Mouse (Mus musculus): Measurements from ENCODE around the gene Mrpl27. TPM values are rescaled to one million over a fixed set of nuclear protein-coding genes. Genes with fewer than 3 reads are reported as not detected.

Mrpl27 gene
- 12.9 TPM for polyA plus RNA-seq (2014; fragmentation: Illumina TruSeq; extraction: RNeasy Lipid Tissue Mini Kit (QIAGEN cat#74804))

DNA sequence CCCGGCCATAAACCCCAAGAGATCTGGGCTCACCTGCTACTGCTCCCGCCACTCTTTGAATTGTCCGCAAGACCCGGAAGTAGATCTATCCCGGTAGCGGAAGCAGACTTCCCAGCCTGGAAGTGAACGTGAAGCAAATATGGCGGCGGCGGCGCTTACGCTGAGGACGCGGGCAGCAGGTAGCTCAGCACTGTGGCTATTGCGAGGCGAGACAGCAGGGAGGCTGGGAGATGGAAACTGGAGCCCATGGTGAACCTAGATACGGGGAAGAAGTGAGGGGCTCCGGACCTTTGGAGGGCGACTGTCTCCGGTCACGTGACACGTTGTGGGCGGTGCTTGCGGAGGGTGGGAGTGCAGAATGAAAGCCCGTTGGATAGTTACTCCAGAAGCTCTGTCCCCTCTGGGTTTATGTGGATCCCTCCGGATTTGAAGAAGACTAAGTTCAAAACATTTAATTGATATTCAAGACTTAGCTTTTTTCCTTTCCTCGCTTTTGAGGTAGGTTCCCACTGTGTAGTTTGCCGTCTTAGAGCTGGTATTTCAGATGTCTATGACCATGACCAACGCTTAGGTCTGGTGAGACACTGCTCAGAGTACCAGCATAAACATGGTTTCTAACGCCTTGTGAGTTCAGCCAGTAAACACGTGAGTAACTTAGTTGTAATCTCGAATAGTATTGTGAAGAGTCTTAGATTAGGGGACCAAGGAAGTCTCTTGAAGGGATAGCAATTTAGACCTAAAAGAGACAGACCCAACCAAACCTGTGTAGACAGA lies at the start of gene Mrpl27, which contains the start of gene Eme1:
TSS of gene Mrpl27 (plus strand) at position 105 of the 774 bp plus-strand sequence.
TSS of gene Eme1 (minus strand) at position 302 of the 774 bp plus-strand sequence.

DNA sequence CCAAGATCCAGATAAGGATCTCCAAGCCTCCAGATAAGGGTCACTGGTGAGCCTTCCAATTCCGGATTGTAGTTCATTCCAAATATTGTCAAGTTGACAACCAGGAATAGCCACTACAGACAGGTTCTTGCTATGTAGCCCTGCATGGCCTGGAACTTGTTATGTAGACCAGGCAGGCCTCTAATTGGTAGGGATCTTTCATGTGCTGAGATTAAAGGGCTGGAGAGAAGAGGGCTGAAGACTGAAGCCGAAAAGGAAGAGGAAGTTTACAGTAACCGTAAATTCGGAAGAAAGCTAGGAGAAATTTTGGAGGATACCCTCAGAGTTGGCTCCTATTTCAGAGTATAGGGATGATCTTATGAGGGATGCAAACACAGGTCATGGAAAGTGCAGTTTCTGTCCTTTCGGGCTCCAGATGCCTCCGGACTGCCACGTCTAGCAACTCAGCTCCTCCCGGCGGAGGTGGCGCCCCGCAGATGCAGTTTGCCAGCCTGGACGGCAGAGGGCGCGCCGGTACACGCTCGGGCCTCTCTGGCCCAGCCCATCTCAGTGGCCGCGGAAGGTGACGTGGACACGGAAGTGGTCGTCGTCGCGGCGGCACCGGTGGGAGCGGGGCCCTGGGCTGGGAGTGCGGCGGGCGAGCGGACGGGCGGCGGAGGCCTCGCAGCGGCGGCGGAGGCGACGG lies 24.2 kb upstream of the Mrpl27 start, which contains the start of gene Lrrc59:
TSS of gene Lrrc59 (plus strand) at position 569 of the 685 bp plus-strand sequence.

DNA sequence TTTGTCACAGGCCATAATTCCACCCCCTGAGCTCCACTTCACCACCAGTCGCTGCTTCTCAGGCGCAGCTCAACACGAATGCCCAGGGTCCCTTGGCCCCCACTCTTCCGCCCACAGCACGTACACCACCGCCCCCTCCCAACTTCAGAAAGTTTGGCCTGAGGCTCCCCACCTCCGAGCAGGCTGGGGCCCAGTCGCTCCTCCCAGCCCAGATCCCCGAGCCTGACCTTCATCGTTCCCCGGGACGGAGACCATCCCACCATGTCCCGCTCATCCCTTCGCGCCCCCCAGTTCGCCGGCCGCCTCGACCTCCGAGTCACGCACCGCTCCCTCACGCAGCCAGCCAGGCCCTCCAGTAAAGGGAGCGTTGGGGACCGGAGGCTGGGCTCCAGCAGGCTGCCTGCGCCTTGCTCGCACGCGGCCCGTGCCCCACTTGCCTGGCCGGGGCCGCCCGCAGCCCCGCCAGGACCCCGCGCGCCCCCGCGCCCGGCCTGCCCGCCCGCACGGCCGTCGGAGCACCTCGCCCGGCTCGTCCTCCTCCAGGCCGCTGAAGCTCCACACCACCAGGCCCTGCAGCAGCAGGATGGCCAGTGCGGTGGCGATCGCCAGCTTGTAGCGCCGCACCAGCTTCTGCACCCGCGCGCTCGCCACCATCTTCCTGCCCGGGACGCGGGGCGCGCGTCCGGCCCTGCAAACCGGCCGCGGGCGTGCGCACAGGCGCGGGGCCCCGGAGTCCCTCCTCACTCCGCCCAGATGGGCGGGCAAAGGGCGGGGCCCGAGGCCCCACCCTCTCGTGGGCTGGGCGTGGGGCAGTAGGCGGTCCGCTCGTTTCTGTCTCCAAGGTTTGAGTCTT lies 23.4 kb downstream of the Mrpl27 start, which contains the start of gene Xylt2:
TSS of gene Xylt2 (minus strand) at position 762 of the 853 bp plus-strand sequence.

DNA sequence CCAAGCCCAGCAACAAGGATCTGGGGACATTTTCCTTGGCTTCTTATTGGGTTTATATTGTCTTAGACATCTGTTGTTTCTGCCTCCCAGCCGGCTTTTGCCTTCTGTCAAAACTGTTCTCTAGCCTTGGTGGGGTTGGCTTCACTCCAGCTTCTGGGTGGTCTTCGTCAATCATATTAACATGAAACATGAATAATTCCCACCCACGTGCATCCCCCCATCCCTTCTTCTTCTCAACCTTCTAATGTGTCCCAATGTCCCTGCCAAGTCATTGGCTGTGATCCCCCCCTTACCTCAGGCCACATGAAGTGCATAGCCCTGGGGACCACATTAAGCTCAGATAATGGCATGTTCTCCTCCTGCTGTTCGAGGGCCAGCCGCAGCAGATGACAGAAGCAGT lies 50.9 kb downstream of the Mrpl27 start, which contains the start of gene Gm11541:
TSS of gene Gm11541 (minus strand) at position 28 of the 400 bp plus-strand sequence.

Other genes with a start within 250 kb of the Mrpl27 start
- gene Cacna1g, start 179.6 kb upstream of the Mrpl27 start, polyA plus RNA-seq (2014; fragmentation: Illumina TruSeq; extraction: RNeasy Lipid Tissue Mini Kit (QIAGEN cat#74804)), result 0.09 TPM
- gene Spata20, start 167.6 kb upstream of the Mrpl27 start, polyA plus RNA-seq (2014; fragmentation: Illumina TruSeq; extraction: RNeasy Lipid Tissue Mini Kit (QIAGEN cat#74804)), result not detected
- 0.74 TPM for gene Epn3, start 153.8 kb upstream of the Mrpl27 start, polyA plus RNA-seq (2014; fragmentation: Illumina TruSeq; extraction: RNeasy Lipid Tissue Mini Kit (QIAGEN cat#74804))
- gene Mycbpap, start 132.0 kb upstream of the Mrpl27 start, polyA plus RNA-seq (2014; fragmentation: Illumina TruSeq; extraction: RNeasy Lipid Tissue Mini Kit (QIAGEN cat#74804)), result 0.37 TPM
- 9.4 TPM for gene Rsad1, start 104.5 kb upstream of the Mrpl27 start, polyA plus RNA-seq (2014; fragmentation: Illumina TruSeq; extraction: RNeasy Lipid Tissue Mini Kit (QIAGEN cat#74804))
- not detected for gene Chad, start 88.7 kb upstream of the Mrpl27 start, polyA plus RNA-seq (2014; fragmentation: Illumina TruSeq; extraction: RNeasy Lipid Tissue Mini Kit (QIAGEN cat#74804))
- gene Acsf2, start 51.9 kb upstream of the Mrpl27 start, polyA plus RNA-seq (2014; fragmentation: Illumina TruSeq; extraction: RNeasy Lipid Tissue Mini Kit (QIAGEN cat#74804)), result 38.4 TPM
- 79.2 TPM for gene Lrrc59, start 24.0 kb upstream of the Mrpl27 start, polyA plus RNA-seq (2014; fragmentation: Illumina TruSeq; extraction: RNeasy Lipid Tissue Mini Kit (QIAGEN cat#74804))
- 0.60 TPM for gene Eme1, start 197 bp downstream of the Mrpl27 start, polyA plus RNA-seq (2014; fragmentation: Illumina TruSeq; extraction: RNeasy Lipid Tissue Mini Kit (QIAGEN cat#74804))
- 0.34 TPM for gene Xylt2, start 23.7 kb downstream of the Mrpl27 start, polyA plus RNA-seq (2014; fragmentation: Illumina TruSeq; extraction: RNeasy Lipid Tissue Mini Kit (QIAGEN cat#74804))
- gene Gm11541, start 50.7 kb downstream of the Mrpl27 start, polyA plus RNA-seq (2014; fragmentation: Illumina TruSeq; extraction: RNeasy Lipid Tissue Mini Kit (QIAGEN cat#74804)), result not detected
- not detected for gene Cdc34b, start 88.0 kb downstream of the Mrpl27 start, polyA plus RNA-seq (2014; fragmentation: Illumina TruSeq; extraction: RNeasy Lipid Tissue Mini Kit (QIAGEN cat#74804))
- gene Tmem92, start 128.9 kb downstream of the Mrpl27 start, polyA plus RNA-seq (2014; fragmentation: Illumina TruSeq; extraction: RNeasy Lipid Tissue Mini Kit (QIAGEN cat#74804)), result not detected

Measured in ovary, adult 10 weeks (tissue).